Mouse (Mus musculus) neural tube, embryonic 10.5 days (tissue): Measurements from ENCODE around the gene Prss58.

ENCODE experiments used
- DNase-seq: peaks from one replicate; pipeline ENCODE4 v3.0.0-alpha.2; 2017; ENCODE audit warnings: low spot score; ENCODE audit errors: extremely low spot score

The Prss58 gene

GRCm38 (mm10) chr6:40900287-40900686, at the start of gene Prss58:
Gene Prss58 (minus strand): TSS chr6:40900387.
- DNase-seq: no peak

- DNase-seq: no peak
Observed at GRCm38 (mm10) chr6:40940457-40940856, 40.3 kb upstream of the Prss58 start, which contains the start of gene 1700074P13Rik. Gene 1700074P13Rik (minus strand): TSS chr6:40940557.

DNA sequence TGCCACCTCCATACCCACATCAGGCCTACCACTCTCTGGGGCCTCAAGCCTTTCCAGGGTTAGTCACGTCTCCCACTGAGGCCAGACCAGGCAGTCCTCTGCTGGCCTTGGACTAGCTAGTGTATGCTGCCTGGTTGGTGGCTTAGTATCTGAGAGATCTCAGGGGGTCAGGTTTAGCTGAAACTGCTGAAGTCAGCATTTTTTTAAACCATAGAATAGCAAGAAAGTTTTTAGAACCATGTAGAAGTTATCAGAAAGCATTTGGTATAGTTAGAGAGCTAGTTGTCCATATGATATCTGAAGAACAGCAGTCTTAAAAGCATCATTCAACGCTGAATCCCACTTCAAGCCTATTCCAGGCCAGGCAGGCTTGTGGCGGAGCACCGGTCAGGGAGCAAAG, 19.8 kb upstream of the Prss58 start:
- DNase-seq: no peak

- DNase-seq: no peak
Observed at GRCm38 (mm10) chr6:40894716-40895115, 5.5 kb downstream of the Prss58 start.

- DNase-seq: peak; percentile 38
Observed at GRCm38 (mm10) chr6:40893577-40893976, 6.6 kb downstream of the Prss58 start.

DNA sequence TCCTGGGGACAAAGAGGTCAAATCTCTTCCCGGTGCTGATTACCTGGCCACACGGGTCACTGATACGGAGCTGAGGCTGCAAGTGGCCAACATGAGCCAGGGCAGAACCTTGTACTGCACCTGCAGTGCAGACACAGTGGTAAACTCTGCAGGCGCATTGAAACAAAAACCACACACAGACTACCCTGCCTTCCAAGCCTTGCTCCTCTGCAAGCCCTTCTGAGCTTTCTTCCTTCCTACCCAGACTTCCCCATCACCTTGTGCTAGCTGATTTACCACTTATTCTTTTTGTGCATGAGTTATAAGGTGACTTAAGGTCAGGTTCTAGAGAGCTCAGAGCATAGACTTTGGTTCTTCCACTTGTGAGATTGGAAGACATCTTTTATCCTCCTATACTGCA, 8.4 kb downstream of the Prss58 start:
- DNase-seq: no peak

DNA sequence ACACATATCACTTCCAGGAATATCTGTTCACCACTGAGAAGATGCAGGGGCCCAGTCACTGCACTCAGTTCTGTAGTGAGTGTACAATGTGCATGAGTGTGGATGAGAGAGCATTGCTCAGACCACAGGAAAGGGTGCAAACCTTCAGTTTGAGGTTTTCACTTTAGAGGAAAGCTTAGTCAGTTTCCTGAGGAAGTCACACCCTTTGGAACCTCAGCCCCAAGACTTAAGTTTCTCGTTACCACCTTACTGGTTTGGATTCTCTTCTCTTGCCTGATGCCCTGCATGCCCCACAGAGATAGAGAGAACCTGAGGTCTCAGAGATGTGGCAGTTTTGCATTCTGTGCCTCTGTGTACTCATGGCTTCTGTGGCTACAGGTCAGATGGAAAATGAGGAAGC, 9.2 kb downstream of the Prss58 start:
- no peak for DNase-seq

GRCm38 (mm10) chr6:40887394-40887793, 12.8 kb downstream of the Prss58 start, which contains the start of gene Moxd2:
Gene Moxd2 (minus strand): TSS chr6:40887494.
- DNase-seq: no peak

DNA sequence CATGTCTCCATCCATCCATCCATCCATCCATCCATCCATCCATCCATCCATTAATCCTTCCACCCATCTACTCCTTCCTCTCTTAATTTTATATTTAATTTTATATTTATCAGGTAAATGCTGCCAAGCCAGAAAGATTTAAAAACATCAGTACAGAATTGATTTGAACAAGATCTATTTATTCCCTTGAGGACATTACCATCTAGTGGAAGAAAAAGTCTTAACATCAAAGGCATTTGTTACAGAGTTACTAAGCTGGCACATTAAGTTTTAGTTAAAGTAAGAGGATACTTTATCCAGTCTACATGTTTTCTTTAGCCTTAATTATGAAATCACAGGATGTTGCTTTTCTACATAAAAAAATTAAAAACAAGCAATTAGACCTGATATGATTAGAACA, 54.9 kb downstream of the Prss58 start:
- no peak for DNase-seq
